Mouse (Mus musculus): ENCODE measurements around the gene Stab2.

Gene Stab2

DNA sequence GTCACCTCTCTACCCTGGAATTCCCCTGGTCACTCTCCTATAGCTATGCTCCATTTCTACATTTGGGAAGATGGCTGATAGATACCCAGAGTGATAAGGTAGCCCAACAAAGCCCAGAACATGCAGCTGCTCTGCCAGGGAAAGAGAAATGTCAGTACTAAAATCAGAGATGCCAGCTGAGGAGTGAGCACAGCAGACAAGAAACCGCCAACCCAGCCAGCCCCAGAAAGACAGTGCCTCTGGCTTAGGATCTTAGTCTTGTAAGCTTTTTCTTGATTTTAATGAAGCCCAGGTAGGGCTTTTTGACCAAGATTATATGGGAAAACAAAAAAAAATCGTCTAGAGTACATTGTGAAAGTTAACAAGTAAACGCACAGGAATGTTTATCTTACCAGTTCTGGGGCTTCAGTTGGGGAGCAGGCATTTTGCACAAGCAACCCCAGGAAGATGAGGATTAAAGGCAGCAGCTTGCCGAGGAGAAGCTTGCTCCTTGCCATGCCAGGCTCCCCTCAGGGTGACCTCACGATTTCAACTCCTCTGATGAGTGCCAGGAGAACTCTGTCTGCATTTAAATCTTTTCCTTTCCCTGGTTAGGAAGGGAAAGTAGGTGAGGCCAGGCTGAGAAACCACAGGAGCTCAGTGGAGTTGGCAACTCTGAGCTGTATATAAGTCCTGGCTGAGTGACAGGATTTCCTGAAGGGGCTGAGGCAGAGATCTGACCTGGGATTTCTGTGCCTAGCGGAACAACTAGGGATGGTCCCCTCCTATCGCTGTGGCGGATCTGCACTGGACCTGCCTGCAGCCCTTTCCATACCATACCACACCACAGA lies at the start of gene Stab2:
Gene Stab2, minus strand, starts transcription at position 641 of the 830 bp plus-strand sequence.
- DNase-seq: no peak

DNA sequence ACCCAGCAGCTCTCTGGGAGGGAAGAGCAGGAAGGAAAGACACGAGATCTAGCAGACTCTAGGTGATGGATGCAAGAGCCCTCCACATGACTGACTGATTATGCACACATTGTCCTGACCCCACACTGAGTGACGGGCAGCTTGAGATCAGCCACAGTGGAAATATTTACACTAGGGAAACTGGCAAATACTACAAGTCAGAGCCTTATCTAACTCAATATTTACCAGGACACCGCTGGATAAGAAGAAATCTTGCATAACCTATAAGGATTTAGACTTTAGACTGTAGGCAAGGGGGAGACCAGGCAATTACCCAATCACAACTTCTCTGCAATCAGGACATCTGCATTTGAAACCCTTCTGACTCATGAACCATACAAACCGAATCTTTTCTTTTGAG lies 43.9 kb upstream of the Stab2 start:
- DNase-seq: no peak

DNA sequence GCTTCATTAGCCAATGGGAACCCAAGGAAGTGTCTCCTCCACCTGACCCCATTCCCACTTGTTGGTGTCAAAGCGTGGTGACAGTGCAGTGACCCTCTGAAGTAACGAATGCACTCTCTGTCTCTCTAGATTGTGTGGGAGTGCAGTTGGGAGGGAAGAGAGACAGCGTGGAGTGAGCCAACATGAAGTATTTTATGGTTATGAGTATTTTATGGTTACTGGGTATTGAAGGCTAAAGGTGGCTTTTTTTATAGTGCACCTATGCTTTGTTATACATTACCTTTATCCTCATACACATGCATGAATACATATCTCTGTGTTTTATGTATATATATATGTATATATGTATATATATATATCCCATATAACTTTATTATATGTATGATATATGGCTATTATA lies 41.4 kb upstream of the Stab2 start:
- DNase-seq: no peak

DNA sequence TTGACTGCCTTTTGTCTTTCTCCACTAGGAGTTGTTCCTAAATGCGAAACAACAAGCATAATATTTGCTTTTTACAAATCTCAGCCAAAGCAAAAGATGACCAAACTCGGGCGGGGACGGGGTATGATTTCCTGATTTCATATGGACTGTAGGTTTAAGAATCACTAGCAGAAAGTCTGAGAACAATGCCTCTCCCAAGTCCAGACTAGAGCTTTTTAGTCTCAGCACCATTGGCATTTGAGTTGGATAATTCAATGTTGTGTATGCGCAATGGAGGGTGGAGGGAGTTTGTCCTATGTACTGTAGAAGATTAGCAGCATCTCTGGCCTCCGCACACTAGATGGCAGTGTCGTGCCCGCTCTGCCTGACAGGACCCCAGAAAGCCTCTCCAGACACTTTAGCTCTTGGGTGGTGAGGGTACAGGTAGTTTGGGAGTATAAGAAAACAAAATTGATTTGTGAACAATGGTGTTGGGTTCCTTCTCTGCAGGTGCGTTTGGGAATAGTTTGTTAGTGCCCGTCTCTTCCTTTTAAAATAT lies 39.2 kb upstream of the Stab2 start:
- DNase-seq: no peak

- no peak for DNase-seq
Observed at GRCm38 (mm10) chr10:87046469-87046868, 38.6 kb upstream of the Stab2 start.

- DNase-seq: no peak
Observed at GRCm38 (mm10) chr10:87045273-87045672, 37.4 kb upstream of the Stab2 start.

DNA sequence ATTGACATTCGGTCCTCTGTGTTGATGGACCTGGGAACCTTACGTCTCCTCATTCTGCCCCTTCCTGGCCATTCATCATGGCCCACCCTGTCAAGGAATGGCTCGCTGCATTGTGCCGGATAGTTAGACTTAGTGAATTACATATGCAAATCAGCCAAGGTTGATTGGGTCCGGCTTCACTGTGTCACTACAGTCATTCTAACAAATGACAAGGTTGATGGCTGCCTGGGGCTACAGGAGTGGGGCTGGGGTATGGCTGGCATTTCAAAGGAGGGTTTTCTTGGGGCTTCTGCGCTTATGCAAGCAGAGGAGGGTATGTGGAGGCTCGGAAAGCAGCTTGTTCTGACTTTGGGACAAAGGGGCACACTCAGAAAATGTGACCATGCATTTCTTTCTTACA lies 33.4 kb upstream of the Stab2 start:
- DNase-seq: no peak

- no peak for DNase-seq
Observed at GRCm38 (mm10) chr10:87039800-87040199, 32.0 kb upstream of the Stab2 start.

DNA sequence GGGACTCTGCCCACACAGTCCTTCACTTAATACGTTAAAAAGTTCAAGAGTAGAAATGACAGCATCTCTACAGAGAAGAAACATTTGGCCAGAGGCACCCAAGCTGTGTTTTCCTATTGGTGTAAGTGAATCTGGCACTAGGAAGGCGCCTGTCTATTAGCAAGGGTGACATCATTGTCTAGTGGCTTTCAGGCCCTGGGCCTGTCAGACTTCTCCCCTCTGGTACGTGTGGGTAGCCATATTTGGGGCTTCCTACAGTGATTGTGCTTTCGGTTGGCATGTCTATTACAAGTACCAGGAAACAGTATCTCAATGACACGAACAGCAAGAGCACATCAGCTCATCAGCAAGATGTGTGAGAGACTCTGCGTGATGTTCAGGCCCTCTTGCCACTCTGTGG lies 31.5 kb upstream of the Stab2 start:
- no peak for DNase-seq

DNA sequence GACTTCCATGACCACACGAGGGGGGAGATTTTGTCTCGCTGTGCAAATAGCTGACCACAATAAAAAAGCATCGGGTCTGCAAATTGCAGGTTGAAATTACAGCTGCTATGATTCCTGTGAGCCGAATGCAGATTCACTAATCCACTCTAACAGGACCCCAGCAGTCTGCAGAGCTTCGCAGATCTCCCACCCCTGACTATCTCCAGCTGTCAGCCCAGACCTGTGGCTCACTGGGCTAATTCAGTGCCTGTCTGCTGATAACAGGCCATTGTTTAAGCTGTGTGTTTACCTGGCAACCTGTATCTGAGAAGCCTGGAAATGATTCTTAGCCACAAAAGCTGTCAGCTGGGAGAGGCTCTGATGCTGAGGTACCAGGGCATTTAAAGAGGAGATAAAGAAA lies 29.2 kb upstream of the Stab2 start:
- DNase-seq: no peak

GRCm38 (mm10) chr10:87036271-87036703 lies 28.5 kb upstream of the Stab2 start:
- DNase-seq: no peak

- peak; percentile 29 for DNase-seq
Observed at GRCm38 (mm10) chr10:87035866-87036265, 28.0 kb upstream of the Stab2 start.

DNA sequence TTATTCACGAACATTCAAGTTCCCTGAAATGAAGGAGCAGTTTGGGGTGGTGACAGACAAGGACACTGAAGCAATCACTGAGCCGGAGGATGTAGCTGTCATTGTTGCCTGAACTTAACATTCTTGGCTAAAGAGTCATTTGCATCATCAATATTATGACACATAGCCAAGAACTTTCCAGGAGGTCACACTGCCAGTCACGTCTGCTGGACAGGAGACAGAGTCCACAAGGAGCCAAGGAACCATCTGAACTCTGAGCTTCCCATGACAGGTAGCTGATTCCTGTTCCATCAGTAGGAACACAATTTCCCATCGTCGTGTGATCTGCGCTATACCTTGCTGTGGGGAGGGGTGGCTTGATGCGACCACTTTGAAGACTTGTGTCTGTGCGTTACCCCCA lies 24.9 kb upstream of the Stab2 start:
- DNase-seq: no peak

- peak; percentile 69 for DNase-seq
Observed at GRCm38 (mm10) chr10:87024884-87025283, 17.1 kb upstream of the Stab2 start.

GRCm38 (mm10) chr10:87020711-87021110 lies 12.9 kb upstream of the Stab2 start:
- peak; percentile 52 for DNase-seq

- no peak for DNase-seq
Observed at GRCm38 (mm10) chr10:87018876-87019275, 11.1 kb upstream of the Stab2 start.

GRCm38 (mm10) chr10:87016151-87016692 lies 8.4 kb upstream of the Stab2 start:
- no peak for DNase-seq

DNA sequence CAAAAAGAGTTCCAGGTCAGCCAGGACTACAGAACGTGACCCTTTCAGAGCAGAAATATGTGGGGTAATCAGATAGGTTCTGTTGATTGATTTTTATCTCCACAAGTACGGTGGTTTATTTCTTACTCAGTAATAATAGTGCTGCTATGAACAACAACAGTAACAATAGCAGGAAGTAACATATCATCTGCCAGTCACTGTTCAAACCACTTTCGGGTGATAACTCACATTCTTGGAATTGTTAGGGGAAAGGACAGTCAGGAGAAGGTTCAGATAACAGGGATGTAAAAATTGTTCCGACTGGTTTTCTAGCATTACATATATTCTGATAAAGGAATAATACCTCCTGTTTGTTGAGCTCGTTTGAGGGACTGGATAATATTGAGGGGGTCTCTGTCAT lies 7.6 kb upstream of the Stab2 start:
- no peak for DNase-seq

DNA sequence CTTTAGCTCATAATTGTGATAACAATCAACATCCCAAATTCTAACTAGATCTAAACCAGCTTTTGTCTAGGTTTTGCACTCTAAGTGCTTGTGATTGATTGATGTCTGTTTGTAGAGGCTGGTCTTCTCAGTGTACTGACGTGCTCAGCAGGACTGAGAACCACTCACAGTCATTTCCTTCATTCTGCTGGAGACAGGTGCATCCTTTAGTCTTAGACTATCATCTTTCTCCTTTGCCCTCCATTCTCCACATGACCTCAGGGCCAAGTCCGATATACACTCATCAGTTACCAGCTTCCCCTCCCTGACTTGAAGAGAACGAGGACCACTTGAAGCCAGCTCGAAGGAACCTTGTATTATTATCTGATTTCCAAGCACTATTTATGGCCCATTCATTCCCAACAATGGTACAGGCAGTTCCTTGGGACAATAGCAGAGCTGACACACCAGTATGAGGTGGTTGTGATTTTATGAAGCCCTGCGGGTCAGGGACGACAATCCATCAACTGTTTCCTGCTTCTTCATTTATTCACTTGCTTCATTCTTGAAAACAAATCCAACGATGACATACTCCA lies 6.7 kb upstream of the Stab2 start:
- DNase-seq: no peak

DNA sequence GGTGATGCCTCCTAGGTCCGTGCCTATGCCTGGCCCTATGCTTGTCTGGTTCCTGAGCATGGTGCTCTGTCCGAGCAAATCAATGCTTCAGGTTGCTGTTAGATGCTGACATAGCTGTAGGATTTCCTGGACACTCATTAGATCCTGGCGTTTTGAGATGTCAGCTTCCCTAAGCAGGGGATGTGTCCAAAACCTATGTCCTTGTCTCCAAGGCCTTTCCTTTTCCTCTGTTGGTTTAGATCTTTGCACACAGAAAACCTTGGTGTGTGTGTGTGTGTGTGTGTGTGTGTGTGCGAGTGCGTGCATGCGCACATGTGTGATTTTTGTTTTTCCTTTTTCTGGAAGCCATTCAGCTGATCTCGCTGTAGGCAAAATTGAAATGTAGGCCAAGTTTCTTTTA lies 4.3 kb upstream of the Stab2 start:
- no peak for DNase-seq

GRCm38 (mm10) chr10:87008215-87008499 lies 332 bp upstream of the Stab2 start:
- no peak for DNase-seq

DNA sequence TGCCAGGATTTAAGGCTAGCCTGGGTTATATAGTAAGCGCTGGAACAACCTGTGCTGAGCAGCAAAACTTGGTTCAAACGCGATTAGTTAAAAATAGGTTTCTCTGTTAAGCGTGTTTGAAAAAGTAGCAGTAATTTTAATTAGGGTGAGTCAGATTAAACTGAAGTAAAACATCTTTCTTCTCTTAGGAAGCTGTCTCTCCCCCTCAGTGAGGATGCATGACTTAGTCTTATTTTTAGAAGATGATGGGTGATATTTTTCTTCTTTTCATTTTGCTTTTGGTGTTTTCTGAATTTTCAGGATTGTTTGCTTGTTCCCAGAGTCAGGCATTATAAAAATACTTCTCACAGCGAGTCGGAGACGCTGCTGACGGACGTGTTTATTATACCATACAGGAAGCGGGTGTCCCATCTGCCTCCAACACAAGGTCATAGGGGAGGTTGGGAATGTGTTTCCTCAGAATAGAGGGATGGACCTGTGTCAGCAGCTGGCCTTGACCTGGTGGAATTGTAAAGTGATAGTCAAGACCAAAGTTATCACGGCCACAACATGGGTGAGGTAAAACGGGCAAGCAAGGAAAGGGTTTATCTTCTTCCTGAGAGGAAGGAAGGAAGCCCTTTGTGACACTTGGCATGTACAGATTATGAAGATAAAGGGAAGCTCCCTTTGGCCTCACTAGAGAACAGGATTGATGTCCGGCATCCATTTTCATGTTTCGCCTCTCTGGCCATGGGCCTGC lies 15.4 kb downstream of the Stab2 start:
- no peak for DNase-seq

DNA sequence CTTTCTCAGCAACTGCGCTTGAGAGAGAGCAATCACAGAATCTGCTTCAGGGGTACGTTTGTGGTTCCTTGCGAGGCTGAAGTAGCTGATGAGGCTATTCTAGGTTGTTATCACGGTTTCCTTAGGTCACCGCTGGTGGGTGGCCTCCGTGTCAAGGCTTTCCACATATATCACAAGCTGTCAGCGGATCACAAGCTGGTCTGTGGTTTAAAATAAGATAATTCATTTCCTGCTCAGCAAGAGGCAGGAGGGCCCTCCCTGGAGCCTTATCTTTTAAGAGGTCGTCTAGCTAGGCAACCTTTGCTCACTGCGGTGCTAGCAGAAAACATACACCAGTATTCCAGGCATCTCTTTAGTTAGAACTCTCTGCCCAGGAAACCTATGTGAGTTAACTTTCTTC lies 17.2 kb downstream of the Stab2 start:
- no peak for DNase-seq

- DNase-seq: no peak
Observed at GRCm38 (mm10) chr10:86989838-86990237, 18.0 kb downstream of the Stab2 start.

Measured in layer of hippocampus, adult 9-11 months (tissue).